Mouse (Mus musculus) liver, postnatal 0 days (tissue): ENCODE results near the gene Kif1b. TPM values are rescaled to one million over a fixed set of nuclear protein-coding genes. Genes with fewer than 3 reads are reported as not detected.

Experiments used
- ATAC-seq: fragments of 200-750 bp; cut with Nextera tagmentation; 2 replicates; pipeline ENCODE4 v1.8.0; 2017; ENCODE audit warnings: mild to moderate bottlenecking, moderate library complexity
- DNase-seq: peaks from one replicate; pipeline ENCODE4 v3.0.0-alpha.2; 2016
- H3K27ac ChIP-seq: fragments of 300-500 bp; sonication (generic); 2 replicates; pipeline ENCODE4 v1.5.1; 2014; ENCODE audit warnings: antibody characterized with exemption, moderate library complexity, mild to moderate bottlenecking, low read depth
- H3K27me3 ChIP-seq: fragments of 300-500 bp; sonication (generic); 2 replicates; pipeline ENCODE4 v1.6.1; 2014; ENCODE audit warnings: low read length, control low read depth, mixed read lengths; ENCODE audit not compliant: insufficient read depth
- H3K36me3 ChIP-seq: fragments of 300-500 bp; sonication (generic); replicated peaks from 2 replicates; pipeline ENCODE4 v1.6.1; 2014; ENCODE audit warnings: mild to moderate bottlenecking, control low read depth, low read length, moderate library complexity, mixed read lengths; ENCODE audit not compliant: insufficient read depth
- H3K4me1 ChIP-seq: fragments of 300-500 bp; sonication (generic); 2 replicates; pipeline ENCODE4 v1.6.1; 2014; ENCODE audit warnings: antibody characterized with exemption, mild to moderate bottlenecking, control low read depth; ENCODE audit not compliant: insufficient read depth
- H3K4me2 ChIP-seq: fragments of 300-500 bp; sonication (generic); 2 replicates; pipeline ENCODE4 v1.6.1; 2014; ENCODE audit warnings: low read depth, mild to moderate bottlenecking, low read length, moderate library complexity, mixed read lengths
- H3K4me3 ChIP-seq: fragments of 300-500 bp; sonication (generic); 2 replicates; pipeline ENCODE4 v1.5.1; 2014; ENCODE audit warnings: low read depth, low read length
- H3K9ac ChIP-seq: fragments of 300-500 bp; sonication (generic); replicated peaks from 2 replicates; pipeline ENCODE4 v1.6.1; 2014; ENCODE audit warnings: mild to moderate bottlenecking, moderate library complexity
- H3K9me3 ChIP-seq: fragments of 300-500 bp; sonication (generic); 2 replicates; pipeline ENCODE4 v1.6.1; 2016; ENCODE audit warnings: mild to moderate bottlenecking, control low read depth, low read length, mixed read lengths
- CTCF ChIP-seq: sonication (generic); IDR thresholded peaks from 2 replicates; pipeline ENCODE4 v1.5.1; 2016; ENCODE audit warnings: antibody characterized with exemption, low read depth
- EP300 ChIP-seq: IDR thresholded peaks from 2 replicates; pipeline ENCODE4 v1.6.1; 2016; ENCODE audit warnings: antibody characterized with exemption, low read depth, mild to moderate bottlenecking
- WGBS: fragments of 180-500 bp; shearing (Covaris S2); extraction: QIAGEN DNeasy Blood & Tissue Kit; methylation state at CpG from one replicate; pipeline ENCODE4 v1.1.7; 2014; ENCODE audit not compliant: insufficient replicate concordance; 5-methylcytosine and 5-hydroxymethylcytosine counted together
- polyA plus RNA-seq: library from polyadenylated mRNA; unstranded; fragments of >200 nt; fragmentation: Nextera tagmentation; extraction: Ambion mirVana; gene quantifications from 2 replicates; pipeline ENCODE4 v1.2.1, GENCODE M21; 2015

The Kif1b gene
- polyA plus RNA-seq, 1 experiment from 2014 or later = 8.9 TPM

DNA sequence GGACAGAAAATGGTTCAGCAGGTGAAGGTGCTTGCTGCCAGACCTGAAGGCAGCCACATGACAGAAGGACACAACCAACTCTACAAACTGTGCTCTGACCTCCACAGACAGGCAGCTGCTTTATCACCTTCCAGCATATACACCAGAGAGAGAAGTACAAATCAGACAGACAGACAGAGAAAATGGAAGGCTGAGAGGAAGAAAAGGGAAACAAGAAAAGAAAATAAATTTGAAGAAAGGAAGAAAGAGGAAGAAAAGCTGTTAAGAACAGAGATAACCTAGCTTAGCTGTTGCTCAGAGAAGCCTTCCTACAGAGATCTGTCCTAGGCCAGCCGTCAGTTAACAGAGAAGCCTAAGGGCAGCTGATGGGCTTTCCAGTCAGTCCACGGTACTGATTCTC, 148.3 kb downstream of the Kif1b start:
- Histone ChIP-seq H3K4me1 (peaks cover 2% of the 10 kb centered on the region; the same call in 1 of the 2 replicates), H3K9ac (no peak overlapping the region), H3K36me3 (peaks cover 86% of the 10 kb centered on the region), H3K4me2 (no peak overlapping the region), H3K9me3 (no peaks in the 10 kb centered on the region), H3K27ac (no peak overlapping the region), H3K27me3 (no peaks in the 10 kb centered on the region), H3K4me3 (no peak overlapping the region)
- WGBS = 84% methylated on average over 2 of the region's 2 CpGs
- no peak for TF ChIP-seq EP300
- DNase-seq (no peak), ATAC-seq (no peak)

DNA sequence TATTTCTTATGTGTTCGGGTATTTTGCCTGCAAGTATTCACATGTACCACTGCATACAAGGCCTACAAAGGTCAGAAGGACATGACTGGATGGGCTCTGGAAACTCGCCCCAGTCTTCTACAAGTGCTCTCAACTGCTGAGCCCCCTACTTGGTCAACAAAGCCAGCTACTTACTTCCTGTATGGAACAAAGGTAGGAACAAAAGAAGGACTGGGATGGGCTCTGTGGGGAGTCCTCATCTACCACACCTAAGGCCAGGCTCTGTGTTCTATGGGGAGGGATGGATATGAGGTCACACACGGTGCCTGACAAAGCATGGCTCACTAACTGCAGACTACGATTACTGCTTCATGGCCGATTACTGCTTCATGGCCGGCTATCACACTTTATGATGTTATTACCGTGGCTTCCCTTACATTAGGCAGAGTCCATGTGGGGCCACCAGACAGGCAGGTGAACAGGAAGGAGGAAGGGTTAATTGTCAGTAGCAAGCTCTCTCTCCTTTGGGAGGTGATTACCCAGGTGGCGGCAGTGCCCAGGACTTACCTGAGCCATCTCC, 150.0 kb downstream of the Kif1b start:
- no peak overlapping the region for H3K4me2 ChIP-seq
- DNase-seq (no peak), ATAC-seq (no peak)
- 90% methylated on average over 8 of the region's 8 CpGs for WGBS
- H3K4me1 ChIP-seq = peaks cover 2% of the 10 kb centered on the region; the same call in 1 of the 2 replicates
- H3K36me3 ChIP-seq = peaks cover 87% of the 10 kb centered on the region
- H3K4me3 ChIP-seq = no peak overlapping the region
- no peak overlapping the region for H3K27ac ChIP-seq
- no peaks in the 10 kb centered on the region for H3K27me3 ChIP-seq
- H3K9ac ChIP-seq = no peak overlapping the region
- no peak for TF ChIP-seq CTCF
- TF ChIP-seq EP300 = no peak
- H3K9me3 ChIP-seq = no peaks in the 10 kb centered on the region

DNA sequence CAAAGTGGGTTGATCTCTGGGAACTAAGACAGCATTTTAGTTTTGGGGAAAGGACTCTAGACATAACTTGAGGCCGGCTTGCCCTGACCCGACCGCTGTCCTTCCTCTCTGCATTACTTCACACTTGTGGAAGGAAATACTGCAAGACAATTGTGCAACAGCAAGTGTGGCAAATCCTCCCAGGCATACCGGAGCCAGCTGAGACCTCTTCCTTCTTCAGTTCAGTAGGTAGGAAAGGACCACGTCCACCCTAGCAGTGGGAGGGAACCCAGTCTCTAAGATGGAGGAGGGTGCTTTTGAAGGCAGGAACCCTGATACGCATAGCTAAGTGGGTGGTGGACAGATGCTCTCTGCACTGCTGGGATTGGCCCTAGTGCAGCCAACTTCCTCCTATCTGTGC, 151.8 kb downstream of the Kif1b start:
- WGBS = 66% methylated on average over 6 of the region's 6 CpGs
- H3K4me2 ChIP-seq = no peak overlapping the region
- H3K9ac ChIP-seq = no peak overlapping the region
- H3K4me1 ChIP-seq = peaks cover 2% of the 10 kb centered on the region; the same call in 1 of the 2 replicates
- TF ChIP-seq CTCF (no peak), EP300 (peak; percentile 43)
- H3K9me3 ChIP-seq = no peaks in the 10 kb centered on the region
- H3K27me3 ChIP-seq = no peaks in the 10 kb centered on the region
- ATAC-seq (peak; percentile 63), DNase-seq (peak; percentile 57)
- no peak overlapping the region for H3K4me3 ChIP-seq
- no peak overlapping the region for H3K27ac ChIP-seq
- peaks cover 91% of the 10 kb centered on the region for H3K36me3 ChIP-seq

DNA sequence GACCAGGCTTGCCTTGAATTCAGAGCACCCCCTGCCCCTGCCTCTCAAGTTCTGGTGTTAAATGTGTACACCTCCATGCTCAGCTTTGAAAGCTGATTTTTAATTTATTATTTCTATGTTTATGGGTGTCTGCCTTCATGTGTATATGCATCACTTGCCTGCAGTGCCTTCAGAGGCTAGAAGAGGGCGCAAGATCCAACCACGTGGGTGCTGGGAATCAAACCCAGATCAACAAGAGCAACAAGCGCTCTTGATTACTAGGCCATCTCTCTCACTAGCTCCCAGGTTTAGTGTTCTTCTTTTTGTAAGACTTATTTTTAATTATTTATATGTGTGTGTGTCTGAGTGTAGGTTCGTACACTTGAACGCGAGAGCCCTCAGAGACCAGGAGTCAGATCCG, 152.6 kb downstream of the Kif1b start:
- Histone ChIP-seq H3K4me3 (no peak overlapping the region), H3K27me3 (no peaks in the 10 kb centered on the region), H3K4me2 (no peak overlapping the region), H3K9ac (no peak overlapping the region), H3K9me3 (no peaks in the 10 kb centered on the region), H3K36me3 (peaks cover 87% of the 10 kb centered on the region), H3K27ac (no peak overlapping the region), H3K4me1 (peaks cover 2% of the 10 kb centered on the region; the same call in 1 of the 2 replicates)
- TF ChIP-seq EP300 (no peak), CTCF (0 out of 2 replicates have a peak, but pooled peaks have one; percentile 1)
- WGBS = 95% methylated on average over 7 of the region's 7 CpGs
- no peak for DNase-seq
- ATAC-seq = no peak

DNA sequence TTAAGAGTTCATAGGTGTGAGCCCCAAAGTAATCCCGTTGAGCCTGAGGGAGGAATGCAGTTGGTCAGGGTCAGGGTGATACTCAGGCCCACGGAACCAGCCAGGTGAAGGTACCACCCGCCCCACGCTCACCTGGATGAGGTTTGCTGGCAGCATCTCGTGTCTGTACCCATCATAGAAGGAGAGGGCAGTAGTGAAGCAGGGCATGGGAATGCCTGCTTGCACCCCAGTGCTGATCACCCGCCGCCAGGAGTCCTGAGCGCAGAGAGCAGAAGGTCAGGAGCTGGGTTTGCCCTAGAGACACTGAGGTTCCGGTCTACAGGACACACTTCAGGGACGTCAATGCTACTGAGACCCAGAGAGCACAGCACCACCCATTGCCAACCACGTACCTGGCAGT, 156.8 kb downstream of the Kif1b start:
- WGBS = 82% methylated on average over 11 of the region's 11 CpGs
- Histone ChIP-seq H3K36me3 (peaks cover 46% of the 10 kb centered on the region), H3K27me3 (no peaks in the 10 kb centered on the region), H3K4me1 (peaks cover 16% of the 10 kb centered on the region), H3K9me3 (no peaks in the 10 kb centered on the region), H3K4me2 (no peak overlapping the region), H3K27ac (peak overlapping the region; percentile 84), H3K9ac (no peak overlapping the region), H3K4me3 (no peak overlapping the region)
- ATAC-seq = no peak
- no peak for DNase-seq
- TF ChIP-seq EP300 (no peak), CTCF (no peak)

DNA sequence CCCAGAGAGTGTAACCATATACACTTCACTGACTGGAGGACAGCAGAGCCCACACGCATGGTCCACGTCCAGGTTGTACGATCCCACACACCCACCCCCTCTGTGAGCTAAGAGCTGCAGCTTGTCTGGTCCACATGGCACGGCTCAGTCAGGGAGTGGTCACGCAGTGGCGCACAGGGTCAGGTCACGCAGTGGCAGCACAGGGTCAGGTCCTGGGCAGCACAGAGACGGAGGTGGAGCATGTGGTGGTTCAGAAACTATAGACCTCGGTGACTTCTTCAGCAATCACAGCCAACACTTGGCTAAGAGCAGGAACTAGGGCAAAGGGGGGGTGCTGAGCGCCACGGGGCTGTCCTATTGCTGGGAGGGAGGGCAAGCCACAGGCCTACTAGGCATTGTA, 157.2 kb downstream of the Kif1b start:
- Histone ChIP-seq H3K4me2 (no peak overlapping the region), H3K4me3 (no peak overlapping the region), H3K36me3 (peaks cover 43% of the 10 kb centered on the region), H3K9me3 (no peaks in the 10 kb centered on the region), H3K9ac (no peak overlapping the region), H3K27me3 (no peaks in the 10 kb centered on the region), H3K27ac (peak overlapping the region; percentile 84), H3K4me1 (peaks cover 16% of the 10 kb centered on the region)
- WGBS = 63% methylated on average over 11 of the region's 11 CpGs
- no peak for TF ChIP-seq CTCF
- no peak for TF ChIP-seq EP300
- ATAC-seq = peak; percentile 87
- DNase-seq = peak; percentile 62

DNA sequence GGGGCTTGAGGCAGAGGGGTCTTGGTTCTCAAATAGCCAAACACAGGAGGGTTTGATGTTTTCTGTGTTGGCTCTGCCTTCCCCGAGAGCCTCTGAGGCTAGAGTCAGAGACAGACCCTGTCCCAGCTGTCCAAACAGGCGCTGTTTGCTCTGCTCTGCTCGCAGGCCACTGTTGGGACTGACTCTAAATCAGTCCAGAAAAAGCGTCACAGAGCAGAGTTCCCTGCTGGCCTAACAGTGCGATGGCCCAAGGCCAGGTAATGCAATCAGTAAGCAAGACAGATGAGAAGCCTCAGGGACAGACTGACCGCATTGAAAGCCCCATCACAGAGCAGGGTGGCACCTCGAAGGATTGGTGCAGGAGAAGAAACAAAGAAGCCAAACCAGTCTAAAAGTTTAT, 157.9 kb downstream of the Kif1b start:
- WGBS = 58% methylated on average over 7 of the region's 7 CpGs
- Histone ChIP-seq H3K36me3 (peaks cover 37% of the 10 kb centered on the region), H3K27ac (peak overlapping the region; percentile 86), H3K4me2 (no peak overlapping the region), H3K4me3 (no peak overlapping the region), H3K9me3 (no peaks in the 10 kb centered on the region), H3K27me3 (no peaks in the 10 kb centered on the region), H3K9ac (no peak overlapping the region), H3K4me1 (peaks cover 16% of the 10 kb centered on the region)
- ATAC-seq (peak; percentile 80), DNase-seq (peak; percentile 65)
- TF ChIP-seq EP300 (no peak), CTCF (no peak)
